Mouse (Mus musculus) erythroblast, embryonic 14.5 days (primary cell): Measurements from ENCODE around the gene Mettl17.

Source experiments
- GATA1 ChIP-seq: IDR thresholded peaks from 2 replicates; pipeline ENCODE4 v1.6.1; 2012; ENCODE audit warnings: low read length, inconsistent platforms, mixed read lengths
- TAL1 ChIP-seq: IDR thresholded peaks from 3 replicates; pipeline ENCODE4 v1.6.1; 2012; ENCODE audit warnings: low read length, inconsistent platforms, mixed read lengths

DNA sequence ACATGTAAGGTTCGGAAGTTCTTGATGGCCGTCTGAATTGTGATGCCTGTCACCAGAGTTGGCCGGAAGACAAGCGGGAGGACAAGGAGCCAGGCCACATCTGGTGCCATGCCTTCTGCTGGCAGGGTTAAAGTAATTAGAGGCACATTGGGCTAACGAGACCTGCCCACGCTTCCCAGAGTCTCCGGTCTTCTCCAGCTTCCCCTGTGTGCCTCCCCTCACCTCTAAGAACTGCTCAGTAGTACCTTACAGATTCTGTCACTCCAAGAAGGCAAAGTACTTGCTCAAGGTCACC lies 37.9 kb downstream of the Mettl17 start, which contains the start of gene Rnase13:
- no peak for TF ChIP-seq GATA1
- no peak for TF ChIP-seq TAL1
